Mouse (Mus musculus) forebrain, embryonic 11.5 days (tissue): ENCODE measurements around the gene Ube2e1. TPM values are rescaled to one million over a fixed set of nuclear protein-coding genes. Genes with fewer than 3 reads are reported as not detected.

Experiments
- ATAC-seq: fragments of 200-750 bp; cut with Nextera tagmentation; replicated peaks from 2 replicates; pipeline ENCODE4 v1.8.0; 2017; ENCODE audit warnings: moderate TSS enrichment; ENCODE audit not compliant: low FRiP score
- DNase-seq: peaks from one replicate; pipeline ENCODE4 v3.0.0-alpha.2; 2017; ENCODE audit warnings: low spot score
- H3K27ac ChIP-seq: fragments of 300-500 bp; sonication (generic); 2 replicates; pipeline ENCODE4 v1.5.1; 2014; ENCODE audit warnings: low read depth, low read length
- H3K27me3 ChIP-seq: fragments of 300-500 bp; sonication (generic); 2 replicates; pipeline ENCODE4 v1.6.1; 2014; ENCODE audit warnings: mild to moderate bottlenecking, low read length, mixed read lengths; ENCODE audit not compliant: control insufficient read depth, insufficient read depth
- H3K36me3 ChIP-seq: fragments of 300-500 bp; sonication (generic); 2 replicates; pipeline ENCODE4 v1.6.1; 2014; ENCODE audit warnings: mild to moderate bottlenecking, low read length, moderate library complexity, mixed read lengths; ENCODE audit not compliant: control insufficient read depth, insufficient read depth
- H3K4me1 ChIP-seq: fragments of 300-500 bp; sonication (generic); replicated peaks from 2 replicates; pipeline ENCODE4 v1.6.1; 2014; ENCODE audit warnings: low read length, mixed read lengths; ENCODE audit not compliant: control insufficient read depth, insufficient read depth
- H3K4me2 ChIP-seq: fragments of 300-500 bp; sonication (generic); 2 replicates; pipeline ENCODE4 v1.6.1; 2014; ENCODE audit warnings: low read depth, mild to moderate bottlenecking, low read length, moderate library complexity, mixed read lengths; ENCODE audit not compliant: severe bottlenecking
- H3K4me3 ChIP-seq: fragments of 300-500 bp; sonication (generic); 2 replicates; pipeline ENCODE4 v1.5.1; 2014; ENCODE audit warnings: low read depth, low read length
- H3K9ac ChIP-seq: fragments of 300-500 bp; sonication (generic); 2 replicates; pipeline ENCODE4 v1.6.1; 2014; ENCODE audit warnings: low read length
- H3K9me3 ChIP-seq: fragments of 300-500 bp; sonication (generic); 2 replicates; pipeline ENCODE4 v1.6.1; 2016; ENCODE audit warnings: low read length, mixed read lengths; ENCODE audit not compliant: control insufficient read depth
- WGBS: fragments of 180-500 bp; shearing (Covaris S2); extraction: QIAGEN DNeasy Blood & Tissue Kit; methylation state at CpG from one replicate; pipeline ENCODE4 v1.1.7; 2014; 5-methylcytosine and 5-hydroxymethylcytosine counted together
- polyA plus RNA-seq: library from polyadenylated mRNA; unstranded; fragments of >200 nt; fragmentation: Nextera tagmentation; extraction: Ambion mirVana; gene quantifications from 2 replicates; pipeline ENCODE4 v1.2.1, GENCODE M21; 2014

Gene Ube2e1
- polyA plus RNA-seq, 1 experiment from 2014 or later: 65.7 TPM

DNA sequence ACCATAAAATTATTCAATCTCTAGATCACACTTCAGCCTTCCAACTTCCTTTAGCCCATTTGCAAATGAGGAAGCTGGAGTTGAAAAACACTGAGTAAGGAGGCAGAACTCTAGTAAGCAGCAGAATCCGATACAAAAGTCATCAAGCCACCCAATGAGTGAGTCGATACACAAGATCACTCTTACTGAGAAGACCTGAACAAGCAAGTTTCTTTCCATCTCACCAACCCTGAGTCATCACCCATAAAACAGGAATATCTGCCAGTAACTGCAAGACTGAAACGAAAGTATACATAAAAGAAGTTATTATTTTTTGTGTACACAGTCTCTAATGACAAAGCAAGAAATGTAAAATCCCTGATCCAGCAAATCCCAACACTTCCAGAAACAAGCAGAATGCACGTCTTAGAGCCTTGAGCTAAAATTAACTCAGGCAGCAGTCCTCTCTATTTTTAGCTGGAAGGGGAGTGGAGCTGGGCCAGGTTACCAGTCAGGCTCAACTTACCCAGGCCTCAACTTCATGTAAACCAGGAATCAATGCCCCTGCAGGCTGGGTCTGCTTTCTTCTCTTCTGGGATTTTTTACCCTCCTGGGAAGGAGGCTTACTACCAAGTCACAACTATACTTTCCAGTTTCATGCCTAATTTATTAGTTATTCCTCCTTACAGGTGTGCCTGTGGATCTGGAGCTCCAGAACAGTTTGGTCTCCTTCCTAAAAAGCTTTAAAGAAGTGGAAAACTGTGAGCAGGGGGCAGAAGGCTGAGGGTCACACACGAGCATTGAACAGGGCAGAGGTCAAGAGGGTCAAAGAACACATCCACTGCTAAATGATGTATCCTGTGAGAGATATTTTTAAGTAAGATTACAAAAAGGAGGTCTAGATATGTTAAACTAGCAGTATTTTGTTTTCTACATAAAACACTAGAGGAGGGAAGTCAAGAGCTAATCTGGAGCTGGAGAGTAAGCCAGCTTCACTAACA, 97.4 kb downstream of the Ube2e1 start:
- no peak for ATAC-seq
- Histone ChIP-seq H3K9me3 (no peaks in the 10 kb centered on the region), H3K4me3 (no peak overlapping the region), H3K27ac (no peak overlapping the region), H3K4me1 (no peaks in the 10 kb centered on the region), H3K9ac (no peak overlapping the region), H3K4me2 (no peak overlapping the region), H3K36me3 (no peaks in the 10 kb centered on the region), H3K27me3 (no peaks in the 10 kb centered on the region)
- no peak for DNase-seq
- 77% methylated on average over 5 of the region's 5 CpGs for WGBS

DNA sequence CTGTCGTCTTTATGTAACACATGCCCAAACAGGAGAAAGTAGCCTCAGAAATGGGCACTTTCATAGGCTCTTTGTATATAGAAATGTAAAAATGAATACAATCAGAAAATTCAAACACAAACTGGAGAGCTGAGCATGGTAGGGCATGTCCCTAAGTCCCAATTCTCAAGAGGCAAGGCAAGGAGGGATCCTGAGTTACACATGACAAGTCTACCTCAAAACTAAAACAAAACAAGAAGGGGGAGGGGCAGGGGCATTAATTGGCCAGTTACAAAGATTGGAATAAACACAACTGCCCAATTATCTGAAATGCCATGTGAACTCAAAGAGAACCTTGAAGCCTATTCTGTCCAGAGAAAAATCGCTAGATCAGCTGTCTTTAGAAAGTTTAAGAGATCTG, 98.6 kb downstream of the Ube2e1 start:
- Histone ChIP-seq H3K9ac (no peak overlapping the region), H3K27me3 (no peaks in the 10 kb centered on the region), H3K4me2 (no peak overlapping the region), H3K9me3 (no peaks in the 10 kb centered on the region), H3K27ac (no peak overlapping the region), H3K4me1 (no peaks in the 10 kb centered on the region), H3K4me3 (no peak overlapping the region), H3K36me3 (no peaks in the 10 kb centered on the region)
- WGBS: 72% methylated on average over 2 of the region's 2 CpGs
- ATAC-seq (no peak), DNase-seq (no peak)

Other genes with a start within 250 kb of the Ube2e1 start
- gene Nr1d2, start 92.7 kb downstream of the Ube2e1 start, polyA plus RNA-seq: 5.5 and 6.3 TPM in 2 replicates
- 12.6 and 13.8 TPM in 2 replicates for gene Nkiras1, start 60.7 kb downstream of the Ube2e1 start, polyA plus RNA-seq
- 397 and 414 TPM in 2 replicates for gene Rpl15, start 60.5 kb downstream of the Ube2e1 start, polyA plus RNA-seq